In the genomic region with DNA sequence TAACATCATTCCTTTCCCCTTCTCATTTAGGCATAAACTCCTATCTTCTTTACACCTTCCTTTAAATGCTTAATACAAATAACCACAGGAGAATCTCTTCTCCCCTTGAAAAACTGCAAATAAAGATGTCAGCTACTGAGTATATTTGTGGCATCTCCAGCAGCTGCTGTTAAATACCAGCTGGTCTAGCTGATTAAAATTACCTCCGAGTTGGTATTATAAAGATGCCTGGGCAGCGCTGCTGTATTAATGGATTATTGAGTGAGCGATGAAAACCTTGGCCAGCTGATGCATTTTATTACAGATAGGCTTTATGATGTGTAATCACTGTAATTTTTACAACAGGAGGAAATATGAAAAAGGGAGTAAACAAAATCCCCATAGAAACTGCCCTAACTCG, we compare ENCODE assay signal across 29 mouse cellular contexts.
DNase-seq lines count a peak whose midpoint lies in the region; ATAC-seq lines count a peak whose summit lies in the region.
"Had no signal": no experiment of that assay in that cellular context is flagged by ENCODE, and none has a peak within 500 bp of the region (broad histone marks: within the 10 kb centered on the region; RNA-seq: fewer than 3 reads in every experiment).

No protein-coding gene starts in this region.

- H3K4me3 ChIP-seq in midbrain, embryonic 11.5 days (ENCODE audit: low read depth, low read length), result no peak overlapping the region
- H3K4me3 ChIP-seq in midbrain, embryonic 10.5 days, result no peak overlapping the region
- no peak overlapping the region for H3K4me3 ChIP-seq in hindbrain, embryonic 14.5 days (replicated peaks; ENCODE audit: low read length)
- H3K4me3 ChIP-seq in midbrain, embryonic 14.5 days (replicated peaks; ENCODE audit: low read depth, low read length), result no peak overlapping the region
- no peak overlapping the region for H3K4me3 ChIP-seq in neural tube, embryonic 15.5 days (replicated peaks)
- H3K4me3 ChIP-seq in kidney, embryonic 14.5 days (ENCODE audit: low read length), result no peak overlapping the region
- H3K4me3 ChIP-seq: embryonic facial prominence, embryonic 10.5 days; kidney, embryonic 15.5 days; left cerebral cortex, adult 2 months; limb, embryonic 15.5 days; liver, embryonic 15.5 days; lung, embryonic 15.5 days had no signal

- DNase-seq in midbrain, embryonic 11.5 days (ENCODE audit: low spot score, missing footprints), result no peak
- no peak for DNase-seq in midbrain, embryonic 10.5 days (ENCODE audit: low spot score)
- peak; percentile 34 for DNase-seq in hindbrain, embryonic 14.5 days (ENCODE audit: low spot score)
- peak; percentile 37 for DNase-seq in midbrain, embryonic 14.5 days
- no peak for DNase-seq in layer of hippocampus, postnatal 25 days (ENCODE audit: extremely low spot score in 1 of 2, low spot score in 1 of 2)
- DNase-seq: adrenal gland, postnatal 36 days; B cell, adult 2 months; cerebellum, adult 11 months; cerebellum, adult 9-11 months; gastrocnemius, postnatal 10 days; heart, postnatal 10 days; kidney, postnatal 4 days; lung, postnatal 4 days; right cerebral cortex, adult 18-20 months; right cerebral cortex, postnatal 4 days; thymus, postnatal 25 days had no signal

- H3K9ac ChIP-seq in midbrain, embryonic 11.5 days (ENCODE audit: low read length), result no peak overlapping the region
- no peak overlapping the region for H3K9ac ChIP-seq in hindbrain, embryonic 14.5 days
- no peak overlapping the region for H3K9ac ChIP-seq in midbrain, embryonic 14.5 days (replicated peaks; ENCODE audit: low read length)
- H3K9ac ChIP-seq in neural tube, embryonic 15.5 days (replicated peaks), result no peak overlapping the region
- H3K9ac ChIP-seq in kidney, embryonic 14.5 days (ENCODE audit: low read depth, low read length), result no peak overlapping the region
- H3K9ac ChIP-seq: kidney, embryonic 15.5 days; limb, embryonic 15.5 days; liver, embryonic 15.5 days; lung, embryonic 15.5 days had no signal

- no peaks in the 10 kb centered on the region for H3K9me3 ChIP-seq in midbrain, embryonic 11.5 days (ENCODE audit: control insufficient read depth, low read length)
- no peaks in the 10 kb centered on the region for H3K9me3 ChIP-seq in midbrain, embryonic 10.5 days (replicated peaks)
- no peaks in the 10 kb centered on the region for H3K9me3 ChIP-seq in hindbrain, embryonic 14.5 days (ENCODE audit: control insufficient read depth, low read length)
- H3K9me3 ChIP-seq in midbrain, embryonic 14.5 days (ENCODE audit: control insufficient read depth, low read length), result no peaks in the 10 kb centered on the region
- no peaks in the 10 kb centered on the region for H3K9me3 ChIP-seq in neural tube, embryonic 15.5 days (replicated peaks)
- H3K9me3 ChIP-seq in kidney, embryonic 14.5 days (ENCODE audit: control insufficient read depth, low read length), result no peaks in the 10 kb centered on the region
- H3K9me3 ChIP-seq: embryonic facial prominence, embryonic 10.5 days; G1E; kidney, embryonic 15.5 days; limb, embryonic 15.5 days; liver, embryonic 15.5 days; lung, embryonic 15.5 days had no signal

- H3K36me3 ChIP-seq in midbrain, embryonic 11.5 days (ENCODE audit: control insufficient read depth, insufficient read depth, low read length), result no peaks in the 10 kb centered on the region
- no peaks in the 10 kb centered on the region for H3K36me3 ChIP-seq in midbrain, embryonic 10.5 days
- H3K36me3 ChIP-seq in hindbrain, embryonic 14.5 days (replicated peaks; ENCODE audit: control insufficient read depth, insufficient read depth), result no peaks in the 10 kb centered on the region
- H3K36me3 ChIP-seq in midbrain, embryonic 14.5 days (ENCODE audit: control insufficient read depth, insufficient read depth, low read length), result no peaks in the 10 kb centered on the region
- no peaks in the 10 kb centered on the region for H3K36me3 ChIP-seq in neural tube, embryonic 15.5 days
- H3K36me3 ChIP-seq in kidney, embryonic 14.5 days (ENCODE audit: control insufficient read depth, insufficient read depth, low read length), result no peaks in the 10 kb centered on the region
- H3K36me3 ChIP-seq: embryonic facial prominence, embryonic 10.5 days; kidney, embryonic 15.5 days; limb, embryonic 15.5 days; liver, embryonic 15.5 days; lung, embryonic 15.5 days had no signal

- ATAC-seq in midbrain, embryonic 11.5 days (ENCODE audit: low FRiP score), result 0 out of 2 replicates have a peak, but pooled peaks have one; percentile 40
- peak; percentile 51; the same call in 1 of the 2 replicates for ATAC-seq in hindbrain, embryonic 14.5 days (ENCODE audit: low FRiP score)
- ATAC-seq in midbrain, embryonic 14.5 days (ENCODE audit: low FRiP score, low TSS enrichment), result peak; percentile 41; the same call in 1 of the 2 replicates
- peak; percentile 65; the same call in 1 of the 2 replicates for ATAC-seq in neural tube, embryonic 15.5 days (ENCODE audit: low FRiP score)
- no peak for ATAC-seq in kidney, embryonic 14.5 days (ENCODE audit: low FRiP score, low TSS enrichment)
- ATAC-seq: intestine, postnatal 0 days had no signal

- WGBS in midbrain, embryonic 11.5 days, result 75% methylated on average over 4 of the region's 4 CpGs
- 91% methylated on average over 4 of the region's 4 CpGs for WGBS in midbrain, embryonic 10.5 days
- 37% methylated on average over 4 of the region's 4 CpGs for WGBS in hindbrain, embryonic 14.5 days
- 40% methylated on average over 4 of the region's 4 CpGs for WGBS in midbrain, embryonic 14.5 days
- WGBS in neural tube, embryonic 15.5 days, result 34% methylated on average over 4 of the region's 4 CpGs
- 88% methylated on average over 4 of the region's 4 CpGs for WGBS in kidney, embryonic 14.5 days

- no peak overlapping the region for H3K4me2 ChIP-seq in midbrain, embryonic 11.5 days
- 0 out of 2 replicates have a peak overlapping the region, but pooled peaks have one; percentile 10 for H3K4me2 ChIP-seq in hindbrain, embryonic 14.5 days (replicated peaks)
- H3K4me2 ChIP-seq in midbrain, embryonic 14.5 days (ENCODE audit: low read length), result 0 out of 2 replicates have a peak overlapping the region, but pooled peaks have one; percentile 10
- H3K4me2 ChIP-seq in neural tube, embryonic 15.5 days, result no peak overlapping the region
- no peak overlapping the region for H3K4me2 ChIP-seq in kidney, embryonic 14.5 days (replicated peaks; ENCODE audit: low read depth, low read length)
- H3K4me2 ChIP-seq: heart, embryonic 11.5 days; kidney, embryonic 15.5 days; limb, embryonic 15.5 days; liver, embryonic 15.5 days; lung, embryonic 15.5 days had no signal

- no peak overlapping the region for H3K27ac ChIP-seq in midbrain, embryonic 11.5 days (ENCODE audit: low read depth, low read length)
- no peak overlapping the region for H3K27ac ChIP-seq in midbrain, embryonic 10.5 days (replicated peaks)
- H3K27ac ChIP-seq in hindbrain, embryonic 14.5 days, result no peak overlapping the region
- H3K27ac ChIP-seq in midbrain, embryonic 14.5 days (replicated peaks; ENCODE audit: low read depth, low read length), result no peak overlapping the region
- no peak overlapping the region for H3K27ac ChIP-seq in neural tube, embryonic 15.5 days (replicated peaks)
- H3K27ac ChIP-seq in kidney, embryonic 14.5 days (ENCODE audit: low read depth, low read length), result no peak overlapping the region
- H3K27ac ChIP-seq: embryonic facial prominence, embryonic 10.5 days; kidney, embryonic 15.5 days; left cerebral cortex, adult 2 months; limb, embryonic 15.5 days; liver, embryonic 15.5 days; lung, embryonic 15.5 days had no signal

- no peaks in the 10 kb centered on the region for H3K27me3 ChIP-seq in midbrain, embryonic 11.5 days (ENCODE audit: control insufficient read depth, insufficient read depth, low read length)
- no peaks in the 10 kb centered on the region for H3K27me3 ChIP-seq in midbrain, embryonic 10.5 days (ENCODE audit: low read depth, poor library complexity, severe bottlenecking)
- H3K27me3 ChIP-seq in hindbrain, embryonic 14.5 days (ENCODE audit: control insufficient read depth, insufficient read depth, low read length), result no peaks in the 10 kb centered on the region
- H3K27me3 ChIP-seq in midbrain, embryonic 14.5 days (ENCODE audit: control insufficient read depth, insufficient read depth, low read length), result no peaks in the 10 kb centered on the region
- no peaks in the 10 kb centered on the region for H3K27me3 ChIP-seq in neural tube, embryonic 15.5 days (replicated peaks)
- no peaks in the 10 kb centered on the region for H3K27me3 ChIP-seq in kidney, embryonic 14.5 days (ENCODE audit: control insufficient read depth, insufficient read depth, low read length)
- H3K27me3 ChIP-seq: CH12.LX; kidney, embryonic 15.5 days; limb, embryonic 15.5 days; liver, embryonic 15.5 days; lung, embryonic 15.5 days; Patski had no signal

- peaks cover 2% of the 10 kb centered on the region; the same call in 1 of the 2 replicates for H3K4me1 ChIP-seq in midbrain, embryonic 11.5 days (ENCODE audit: control insufficient read depth, insufficient read depth, low read length)
- peaks cover 19% of the 10 kb centered on the region for H3K4me1 ChIP-seq in midbrain, embryonic 10.5 days
- H3K4me1 ChIP-seq in hindbrain, embryonic 14.5 days (replicated peaks; ENCODE audit: control insufficient read depth, insufficient read depth, low read length), result 0 out of 2 replicates have a peak, but pooled peaks cover 5% of the 10 kb centered on the region
- peaks cover 4% of the 10 kb centered on the region; the same call in 1 of the 2 replicates for H3K4me1 ChIP-seq in midbrain, embryonic 14.5 days (ENCODE audit: control insufficient read depth, insufficient read depth, low read length)
- peaks cover 9% of the 10 kb centered on the region for H3K4me1 ChIP-seq in neural tube, embryonic 15.5 days
- H3K4me1 ChIP-seq in kidney, embryonic 14.5 days (ENCODE audit: control insufficient read depth, insufficient read depth, low read length), result no peaks in the 10 kb centered on the region
- H3K4me1 ChIP-seq: kidney, embryonic 15.5 days; limb, embryonic 15.5 days; liver, embryonic 15.5 days; lung, embryonic 15.5 days had no signal

Comparison
In these comparisons a context has a peak if more than half of its experiments do, and no peak if none do; other contexts are left out.
1. DNase-seq: peak in hindbrain, embryonic 14.5 days (single experiment) and midbrain, embryonic 14.5 days (single experiment); none in midbrain, embryonic 11.5 days (single experiment), midbrain, embryonic 10.5 days (single experiment) and layer of hippocampus, postnatal 25 days (0 of 2).
2. H3K4me2 ChIP-seq: peak in hindbrain, embryonic 14.5 days (single experiment) and midbrain, embryonic 14.5 days (single experiment); none in midbrain, embryonic 11.5 days (single experiment), neural tube, embryonic 15.5 days (single experiment) and kidney, embryonic 14.5 days (single experiment).